Mouse (Mus musculus) cerebellum, postnatal 36 days (tissue): ENCODE measurements around the gene Gata5.

Experiments used
- DNase-seq, 2 experiments: peaks; one replicate each; pipeline ENCODE4 v3.0.0; 2021 to 2022; ENCODE audit warnings: mixed read lengths in 2 of 2

Gata5 gene

GRCm38 (mm10) chr2:180306423-180307168 is 27.9 kb downstream of the Gata5 start:
- no peak for DNase-seq

DNA sequence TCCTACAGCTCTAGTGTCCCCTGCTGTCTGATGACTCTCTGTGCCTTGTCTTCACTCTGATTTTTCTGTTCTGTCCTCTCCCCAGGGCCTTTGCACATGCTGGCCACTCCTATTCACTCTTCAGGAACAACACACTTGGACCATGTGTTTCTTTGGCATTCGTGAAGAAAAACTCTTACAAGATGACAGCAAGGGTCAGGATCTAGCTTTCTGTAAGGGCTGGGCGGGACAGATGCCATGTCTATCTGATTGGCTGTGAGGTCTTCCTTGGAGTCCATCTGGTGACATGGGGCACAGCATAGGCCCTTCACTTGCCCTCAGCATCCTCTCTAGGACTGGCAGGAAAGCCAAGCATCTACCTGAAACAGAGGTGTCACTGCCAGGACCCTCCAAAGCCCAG is 28.5 kb downstream of the Gata5 start:
- no peak for DNase-seq

GRCm38 (mm10) chr2:180305490-180305889 is 29.0 kb downstream of the Gata5 start:
- no peak for DNase-seq

- DNase-seq = no peak
Observed at GRCm38 (mm10) chr2:180304554-180304953, 29.9 kb downstream of the Gata5 start.

GRCm38 (mm10) chr2:180303468-180303867 is 31.0 kb downstream of the Gata5 start:
- no peak for DNase-seq

GRCm38 (mm10) chr2:180302201-180302600 is 32.3 kb downstream of the Gata5 start:
- DNase-seq = no peak

DNA sequence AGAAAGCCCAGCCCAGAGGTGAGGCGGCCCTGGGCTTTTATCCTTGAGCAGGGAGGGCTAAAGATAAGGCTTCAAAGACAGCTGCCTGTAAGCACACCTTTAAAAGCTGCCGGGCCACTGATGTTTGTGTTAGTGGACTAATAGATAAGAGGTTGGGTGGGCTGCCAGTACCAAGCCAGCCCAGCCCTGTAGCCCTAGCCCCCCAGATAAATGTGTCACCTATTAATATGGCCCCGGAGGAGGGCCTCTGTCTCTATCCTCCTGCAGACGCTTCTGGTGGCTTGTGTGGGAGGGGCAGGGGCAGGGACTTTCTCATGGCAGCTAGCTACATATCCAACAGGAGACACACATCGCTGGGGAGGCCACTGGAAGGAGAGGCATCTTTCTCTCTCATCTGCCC is 33.7 kb downstream of the Gata5 start:
- no peak for DNase-seq

GRCm38 (mm10) chr2:180300252-180300651 is 34.2 kb downstream of the Gata5 start:
- no peak for DNase-seq

DNA sequence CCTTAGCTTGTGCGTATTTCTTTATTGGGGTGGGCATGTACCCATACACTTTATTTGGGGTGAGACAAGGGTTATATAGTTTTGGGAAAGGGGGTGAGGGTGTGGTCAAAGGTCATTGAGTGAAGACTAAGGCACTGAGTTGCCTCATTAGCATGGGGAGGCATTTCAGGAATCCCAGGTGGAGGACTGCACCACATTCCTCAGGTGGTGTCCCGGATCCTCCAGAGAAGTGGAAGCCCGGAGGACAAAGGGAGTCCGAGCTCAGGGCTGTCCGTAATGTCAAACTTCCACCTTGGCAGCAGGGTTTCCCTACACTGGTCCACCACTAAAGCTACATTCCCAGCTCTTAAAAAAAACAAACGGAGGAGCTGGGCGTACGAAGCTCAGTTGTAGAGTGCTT is 41.6 kb downstream of the Gata5 start:
- DNase-seq = no peak

GRCm38 (mm10) chr2:180292026-180292425 is 42.5 kb downstream of the Gata5 start:
- DNase-seq = no peak

GRCm38 (mm10) chr2:180291566-180291965 is 42.9 kb downstream of the Gata5 start:
- no peak for DNase-seq

DNA sequence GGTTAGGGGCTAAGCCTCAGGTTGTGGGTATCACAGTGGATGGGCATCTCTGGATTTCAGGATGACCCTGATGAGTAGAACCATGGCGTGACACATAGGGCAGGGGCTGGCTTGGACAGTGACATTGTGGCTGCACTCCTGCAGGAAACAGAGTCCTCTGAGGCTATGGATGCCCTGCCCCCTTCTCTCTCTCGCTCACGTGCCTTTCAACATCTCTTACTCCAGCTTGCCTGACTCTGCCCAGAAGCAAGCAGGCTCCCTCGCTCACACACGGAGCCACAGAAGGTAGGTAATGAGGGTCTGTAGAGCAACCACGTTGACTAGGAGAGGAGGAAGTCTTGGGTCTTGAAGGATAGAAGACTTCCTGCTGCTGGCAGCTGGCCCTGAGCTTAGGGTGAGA is 44.0 kb downstream of the Gata5 start:
- DNase-seq = no peak

DNA sequence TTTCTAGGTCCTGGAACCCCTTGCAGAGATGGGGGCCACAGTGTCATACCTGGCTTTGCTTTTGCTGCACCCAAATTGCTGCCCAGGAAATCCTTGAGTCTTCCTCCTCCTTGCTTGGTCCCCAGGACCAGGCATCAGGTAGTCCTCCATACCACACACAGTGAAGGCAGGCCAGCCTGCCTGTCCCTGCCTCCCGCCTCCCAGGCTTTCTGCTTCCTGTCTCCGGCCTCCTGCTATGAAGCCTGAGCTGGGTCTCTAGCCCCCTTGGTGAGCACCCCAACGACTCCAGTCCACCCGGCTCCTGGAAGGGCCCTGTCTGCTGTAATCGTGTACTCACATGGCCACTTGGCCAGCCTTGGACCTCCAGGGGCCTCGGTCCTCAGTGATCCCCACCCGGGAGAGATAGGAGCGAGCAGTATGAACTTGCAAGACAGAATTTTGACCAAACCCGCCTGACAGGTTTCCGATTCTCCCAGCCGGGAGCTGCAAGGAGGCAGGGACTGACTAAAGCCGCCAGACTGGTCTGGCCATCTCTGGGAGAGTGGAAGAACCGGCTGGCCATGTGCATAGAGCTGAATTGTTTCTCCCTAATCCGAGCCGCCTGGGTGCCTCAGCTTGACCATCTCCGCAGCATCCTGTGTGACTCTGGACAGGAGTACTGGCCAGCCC is 44.9 kb downstream of the Gata5 start, which contains the start of gene Rbbp8nl:
Gene Rbbp8nl, minus strand, starts transcription at position 440 of the 669 bp plus-strand sequence.
- DNase-seq = no peak

DNA sequence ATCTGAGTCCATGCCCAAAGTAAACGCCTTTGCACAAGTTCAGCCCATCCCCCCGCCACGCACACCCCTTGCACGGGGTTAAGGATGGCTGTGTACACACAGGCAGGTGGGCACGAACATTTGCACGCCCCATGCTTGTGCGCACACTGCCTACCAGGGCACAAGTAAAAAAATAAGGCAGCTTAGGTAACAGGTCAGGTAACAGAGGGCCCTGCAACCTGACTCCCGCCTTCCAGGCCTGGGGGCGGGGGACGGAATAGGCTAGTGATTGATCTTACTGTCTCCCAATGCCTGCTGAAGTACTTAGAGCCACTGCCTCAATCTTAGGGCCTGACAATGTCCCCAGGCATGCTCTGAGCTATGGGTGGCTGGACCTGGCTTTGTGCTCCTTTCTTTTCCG is 45.5 kb downstream of the Gata5 start:
- DNase-seq = no peak

- no peak for DNase-seq
Observed at GRCm38 (mm10) chr2:180279321-180279720, 55.2 kb downstream of the Gata5 start.

DNA sequence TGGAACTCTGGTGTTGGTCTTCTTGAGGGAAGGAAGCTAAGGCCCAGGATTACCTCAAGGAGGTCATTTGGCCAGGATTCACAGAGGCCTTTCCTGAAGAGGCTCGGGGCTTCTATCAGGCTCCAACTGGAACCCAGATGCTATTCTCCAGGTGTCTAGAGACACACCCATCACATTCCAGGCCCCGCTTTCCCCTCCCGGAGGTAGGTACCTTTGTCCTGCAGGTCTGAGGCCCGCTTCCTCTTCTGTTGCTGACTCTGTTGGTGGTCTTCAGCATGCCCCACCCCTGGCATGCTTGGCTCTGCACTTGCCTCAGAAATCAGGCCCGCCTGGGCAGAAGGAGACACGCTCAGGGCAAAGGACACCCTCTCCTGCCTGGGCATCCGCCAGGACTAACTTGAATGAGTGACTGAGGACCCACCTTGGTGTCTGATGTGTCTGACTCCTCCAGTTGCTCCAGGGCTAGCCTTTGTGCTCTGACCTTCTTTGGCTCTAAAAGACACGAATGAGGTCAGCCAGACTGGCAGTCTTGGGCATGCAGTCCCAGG is 56.7 kb downstream of the Gata5 start:
- DNase-seq = no peak

- DNase-seq = no peak
Observed at GRCm38 (mm10) chr2:180276851-180277259, 57.6 kb downstream of the Gata5 start.

DNA sequence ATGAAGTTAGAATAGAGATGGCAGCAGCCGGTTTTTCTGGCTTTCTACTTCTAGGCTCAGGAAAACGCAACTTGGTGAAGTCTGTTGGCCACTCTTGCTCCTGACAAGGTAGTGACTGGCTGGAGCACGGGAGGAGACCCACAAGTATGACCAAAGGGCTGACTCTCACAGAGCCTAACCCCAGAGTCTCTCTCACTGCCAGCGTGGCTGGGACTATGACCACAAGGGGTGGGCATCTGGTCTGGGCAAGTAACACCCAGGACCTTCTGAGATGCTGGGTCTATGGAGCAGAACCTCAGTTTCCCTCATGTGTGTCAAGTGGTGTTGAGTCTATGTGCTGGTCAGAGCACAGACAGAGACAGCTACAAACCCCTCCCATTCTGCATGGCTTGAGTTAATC is 58.1 kb downstream of the Gata5 start:
- no peak for DNase-seq

- peak; percentile 77 to 78 for DNase-seq
Observed at GRCm38 (mm10) chr2:180275836-180276235, 58.7 kb downstream of the Gata5 start.
